In the genomic region with DNA sequence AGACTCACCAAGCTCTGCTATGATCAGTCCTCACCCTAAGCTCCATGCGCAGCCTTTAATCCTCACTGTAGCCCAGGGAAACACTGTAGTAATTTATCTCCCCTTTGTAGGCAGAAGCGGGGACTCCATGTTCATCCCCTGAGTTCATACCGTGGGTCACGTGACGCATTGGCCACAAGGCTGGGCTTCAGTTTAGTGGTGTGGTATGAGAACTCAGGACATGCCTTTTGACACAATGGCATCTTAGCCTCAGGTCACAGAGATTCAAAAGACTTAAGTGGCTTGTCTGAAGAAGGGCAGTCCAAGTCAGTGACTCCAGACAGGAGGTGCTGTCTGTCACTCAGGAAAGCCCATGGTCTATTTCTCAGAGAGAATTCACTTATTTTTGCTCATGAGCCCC, we compare ENCODE assay signal across 36 mouse cellular contexts. TPM values are rescaled to one million over a fixed set of nuclear protein-coding genes. Genes with fewer than 3 reads are reported as not detected.
"Had no signal": no experiment of that assay in that cellular context is flagged by ENCODE, and none has a peak within 500 bp of the region (broad histone marks: within the 10 kb centered on the region; RNA-seq: fewer than 3 reads in every experiment).

No protein-coding gene starts in this region.

- H3K27me3 ChIP-seq: limb, embryonic 12.5 days; limb, embryonic 13.5 days; limb, embryonic 15.5 days; liver, embryonic 12.5 days; liver, embryonic 13.5 days; liver, embryonic 15.5 days; lung, embryonic 15.5 days; midbrain, embryonic 12.5 days; midbrain, embryonic 13.5 days; midbrain, embryonic 15.5 days; neural tube, embryonic 12.5 days had no signal

- H3K9ac ChIP-seq: limb, embryonic 12.5 days; limb, embryonic 13.5 days; limb, embryonic 15.5 days; liver, embryonic 12.5 days; liver, embryonic 13.5 days; liver, embryonic 14.5 days; liver, embryonic 15.5 days; liver, postnatal 0 days; lung, embryonic 14.5 days; lung, embryonic 15.5 days; midbrain, embryonic 12.5 days; midbrain, embryonic 13.5 days; midbrain, embryonic 15.5 days; neural tube, embryonic 12.5 days had no signal

- H3K4me1 ChIP-seq: limb, embryonic 10.5 days; limb, embryonic 12.5 days; limb, embryonic 13.5 days; limb, embryonic 15.5 days; liver, embryonic 12.5 days; liver, embryonic 13.5 days; liver, embryonic 15.5 days; lung, embryonic 15.5 days; midbrain, embryonic 10.5 days; midbrain, embryonic 12.5 days; midbrain, embryonic 13.5 days; midbrain, embryonic 15.5 days; neural tube, embryonic 12.5 days had no signal

- H3K36me3 ChIP-seq: limb, embryonic 10.5 days; limb, embryonic 12.5 days; limb, embryonic 13.5 days; limb, embryonic 15.5 days; liver, embryonic 12.5 days; liver, embryonic 13.5 days; liver, embryonic 15.5 days; lung, embryonic 15.5 days; midbrain, embryonic 10.5 days; midbrain, embryonic 12.5 days; midbrain, embryonic 13.5 days; midbrain, embryonic 15.5 days; neural tube, embryonic 12.5 days had no signal

- H3K4me3 ChIP-seq: limb, embryonic 10.5 days; limb, embryonic 12.5 days; limb, embryonic 13.5 days; limb, embryonic 15.5 days; liver, embryonic 12.5 days; liver, embryonic 13.5 days; liver, embryonic 15.5 days; lung, embryonic 15.5 days; megakaryocyte, embryonic 14.5 days; midbrain, embryonic 10.5 days; midbrain, embryonic 12.5 days; midbrain, embryonic 13.5 days; midbrain, embryonic 15.5 days; myocyte; neural tube, embryonic 12.5 days had no signal

- H3K9me3 ChIP-seq: limb, embryonic 10.5 days; limb, embryonic 12.5 days; limb, embryonic 13.5 days; limb, embryonic 15.5 days; liver, embryonic 12.5 days; liver, embryonic 13.5 days; liver, embryonic 15.5 days; lung, embryonic 15.5 days; midbrain, embryonic 10.5 days; midbrain, embryonic 12.5 days; midbrain, embryonic 13.5 days; midbrain, embryonic 15.5 days; neural tube, embryonic 12.5 days had no signal

- DNase-seq: left cerebral cortex, postnatal 4 days; liver; liver, embryonic 13.5 days; liver, postnatal 0 days; lung, adult 18-20 months; lung, adult 2 months; lung, embryonic 14.5 days; lung, postnatal 10 days; lung, postnatal 14 days; lung, postnatal 36 days; lung, postnatal 4 days; midbrain, embryonic 14.5 days had no signal

- H3K4me2 ChIP-seq: limb, embryonic 12.5 days; limb, embryonic 13.5 days; limb, embryonic 15.5 days; liver, embryonic 11.5 days; liver, embryonic 12.5 days; liver, embryonic 13.5 days; liver, embryonic 15.5 days; lung, embryonic 14.5 days; lung, embryonic 15.5 days; midbrain, embryonic 11.5 days; midbrain, embryonic 12.5 days; midbrain, embryonic 13.5 days; midbrain, embryonic 15.5 days; neural tube, embryonic 12.5 days had no signal

- H3K27ac ChIP-seq: limb, embryonic 10.5 days; limb, embryonic 12.5 days; limb, embryonic 13.5 days; limb, embryonic 15.5 days; liver, embryonic 12.5 days; liver, embryonic 13.5 days; liver, embryonic 14.5 days; liver, embryonic 15.5 days; lung, embryonic 15.5 days; macrophage; midbrain, embryonic 10.5 days; midbrain, embryonic 12.5 days; midbrain, embryonic 13.5 days; midbrain, embryonic 15.5 days; neural tube, embryonic 12.5 days had no signal

RNA-seq across cellular contexts. Expression of a gene that starts 43.2 kb away (rescaled TPM):
- total RNA-seq: liver, adult 2 months; megakaryocyte progenitor cell, adult 5-6 weeks; megakaryocyte, adult 5-6 weeks; megakaryocyte-erythroid progenitor cell, adult 5-6 weeks; monocyte, adult 5-6 weeks had no signal
- polyA plus RNA-seq: liver, adult 2 months; liver, embryonic 11.5 days; liver, embryonic 12.5 days; liver, embryonic 13.5 days; liver, embryonic 15.5 days; liver, embryonic 16.5 days; liver, postnatal 0 days; macrophage had no signal
